Mouse (Mus musculus) forelimb bud, embryonic 11.5 days (tissue): Measurements from ENCODE around the gene Zfp978.
"Not testable (repeated sequence)": the region's sequence is repeated elsewhere in the genome, so short reads cannot be mapped to it uniquely, and the experiment has no call there.

Source experiments
- DNase-seq: peaks from one replicate; pipeline ENCODE4 v3.0.0-alpha.2; 2012; ENCODE audit warnings: low read depth, low spot score

The Zfp978 gene

DNA sequence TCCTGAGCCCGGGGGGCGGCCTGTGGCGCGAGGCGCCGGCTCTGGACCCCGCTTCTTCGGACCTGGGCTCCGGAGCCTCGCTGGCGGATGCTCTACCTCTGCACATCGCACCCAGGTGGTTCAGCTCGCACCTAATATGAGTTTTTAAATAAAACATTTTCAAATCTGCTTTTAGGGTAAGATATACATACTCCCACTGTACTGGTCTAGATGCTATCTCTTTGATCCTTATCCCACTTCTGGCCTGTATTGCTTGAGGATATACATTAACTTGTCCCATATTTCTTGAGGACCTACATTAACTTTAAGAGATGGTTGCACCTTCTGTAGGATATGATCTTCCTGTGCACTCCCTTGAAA is 46.3 kb downstream of the Zfp978 start:
- no peak for DNase-seq

DNA sequence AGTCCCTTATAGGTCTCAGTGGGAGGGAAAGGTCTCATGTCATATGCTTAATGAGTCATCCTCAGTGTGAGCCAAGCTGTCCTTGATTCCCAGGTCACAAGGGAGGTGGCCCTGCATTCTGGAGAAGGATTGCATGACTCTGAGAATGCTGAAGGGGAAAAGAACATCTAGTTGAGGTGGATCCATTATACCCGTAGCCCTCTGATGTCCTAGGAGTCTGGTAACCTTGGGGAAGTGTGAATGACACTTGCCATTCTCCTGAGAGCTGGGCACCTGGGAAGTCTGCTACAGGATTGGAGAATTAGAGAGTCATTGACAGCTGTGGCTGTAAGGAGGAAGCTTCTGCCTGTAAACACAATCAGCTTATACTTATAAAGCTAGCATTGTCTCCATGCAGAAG is 55.3 kb downstream of the Zfp978 start:
- not testable (repeated sequence) for DNase-seq

DNA sequence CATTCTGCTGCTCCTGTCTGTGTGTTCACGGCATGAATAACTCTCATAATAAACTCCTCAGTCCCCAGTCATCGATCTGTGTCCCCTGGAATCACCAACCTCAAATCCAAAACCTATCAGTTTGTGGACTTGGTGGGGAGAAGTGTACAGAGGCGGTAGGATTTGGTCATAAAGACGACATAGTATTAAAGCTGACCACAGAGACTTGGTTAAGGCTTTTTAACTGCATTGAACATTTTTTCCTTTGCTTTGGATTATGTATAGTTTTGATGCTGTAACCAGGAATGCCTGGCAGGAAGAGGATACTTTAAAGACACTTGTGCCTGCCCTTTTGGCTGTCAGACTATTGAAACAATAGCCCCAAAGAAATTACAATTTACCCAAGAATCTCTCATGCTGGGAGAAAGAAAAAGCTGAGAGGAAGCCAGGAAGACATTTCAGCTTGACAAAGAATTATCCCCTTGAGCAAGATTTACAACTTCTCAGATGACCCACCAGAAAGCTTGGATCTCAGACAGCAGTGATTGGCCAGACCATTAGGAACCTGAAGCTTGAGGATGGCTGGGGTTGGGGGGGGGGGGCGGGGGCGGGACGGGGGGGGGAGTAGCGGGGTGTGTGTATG is 56.2 kb downstream of the Zfp978 start:
- no peak for DNase-seq

DNA sequence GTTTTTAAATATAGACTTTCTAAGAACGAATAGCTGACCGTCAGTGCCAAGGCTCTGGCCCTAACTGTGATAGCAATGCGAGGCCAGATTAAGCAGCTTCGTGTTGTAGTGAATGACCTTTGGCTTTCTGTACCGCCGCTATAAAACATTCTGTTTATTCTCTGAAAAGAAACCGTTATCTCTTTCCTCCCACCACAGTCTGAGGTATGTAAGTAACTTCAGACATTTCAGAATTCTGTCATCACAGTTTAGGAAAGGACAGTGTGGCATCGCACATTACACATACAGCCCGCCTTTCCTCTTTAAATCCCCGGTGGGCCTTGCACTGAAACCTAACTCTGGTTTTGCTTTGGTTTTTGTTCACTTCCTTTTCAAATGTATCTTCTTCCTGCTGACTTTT is 56.8 kb downstream of the Zfp978 start:
- no peak for DNase-seq

DNA sequence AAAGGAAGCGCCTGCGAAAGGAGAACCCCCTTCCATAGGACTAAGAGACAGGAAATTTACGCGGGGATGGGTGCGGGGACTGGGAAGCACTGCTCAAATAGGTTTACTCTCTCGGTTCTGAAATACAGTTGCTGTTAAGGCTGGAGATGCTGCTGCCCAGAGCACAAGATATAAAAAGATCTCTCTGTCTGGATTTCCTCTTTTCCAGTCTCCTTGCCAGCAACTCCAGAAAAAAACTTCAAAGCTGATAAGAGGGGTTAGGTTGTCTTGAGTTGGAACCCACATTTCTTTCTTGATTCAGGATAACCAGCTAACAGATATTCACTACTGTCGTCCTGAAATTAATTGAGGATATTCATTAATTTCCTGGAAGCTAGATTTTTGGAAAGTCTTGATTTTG is 57.2 kb downstream of the Zfp978 start:
- not testable (repeated sequence) for DNase-seq

DNA sequence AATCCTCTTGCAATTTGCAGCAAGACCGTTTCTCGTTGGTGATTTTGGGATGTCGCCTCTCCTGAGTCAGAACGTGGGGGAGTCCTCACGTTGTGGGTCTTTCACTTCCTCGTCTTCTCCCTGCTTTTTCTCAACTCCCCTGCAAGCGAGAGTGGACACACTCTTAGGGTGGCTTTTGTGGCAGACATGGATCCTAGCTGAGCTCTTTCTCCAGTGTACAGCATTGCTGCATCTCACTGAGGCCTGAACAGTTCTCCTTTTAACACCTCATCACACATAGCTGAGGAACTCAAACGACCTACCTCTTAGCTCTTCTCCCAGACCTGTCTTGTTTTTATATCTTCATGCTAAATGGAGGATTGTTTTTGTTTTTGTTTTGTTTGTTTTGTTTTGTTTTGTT is 58.1 kb downstream of the Zfp978 start:
- not testable (repeated sequence) for DNase-seq

DNA sequence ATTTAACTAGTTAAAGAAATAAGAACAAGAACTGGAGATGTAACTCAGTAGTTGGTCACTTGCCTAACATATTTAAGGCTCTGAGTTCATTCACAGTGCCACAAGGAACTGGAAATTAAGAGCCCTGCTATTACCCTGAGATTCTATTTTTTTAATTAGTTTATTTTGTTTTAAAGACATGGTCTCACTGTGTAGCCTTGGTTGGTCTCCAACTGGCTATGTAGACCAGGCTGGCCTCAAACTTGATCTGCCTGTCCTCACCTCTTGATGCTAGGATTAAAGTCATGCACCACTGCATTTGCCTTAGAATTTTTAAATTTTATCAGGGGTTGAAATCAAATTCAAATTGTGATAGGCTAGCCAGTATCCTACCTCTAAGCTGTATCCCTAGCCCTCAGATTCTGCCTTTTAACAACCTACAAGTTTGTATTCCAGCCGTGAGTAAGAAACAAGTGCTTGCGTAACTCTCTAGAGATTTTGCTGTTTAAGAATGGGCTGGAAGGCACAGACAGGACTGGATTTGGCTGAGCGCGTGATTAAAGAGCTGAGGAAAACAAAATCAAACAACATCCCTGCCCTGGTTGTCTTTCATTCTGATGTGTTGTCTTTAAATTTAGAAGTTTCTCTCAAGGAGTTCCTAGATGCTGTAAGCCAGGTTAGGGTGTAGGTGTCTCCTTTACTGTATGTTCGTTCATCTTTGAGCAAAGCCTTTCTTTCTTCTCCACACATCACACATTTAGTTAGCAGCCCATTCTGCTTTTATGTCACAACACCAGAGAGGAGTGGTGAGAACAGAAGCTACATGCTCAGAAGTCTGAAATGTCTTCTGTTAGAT is 58.9 kb downstream of the Zfp978 start:
- DNase-seq = not testable (repeated sequence)

DNA sequence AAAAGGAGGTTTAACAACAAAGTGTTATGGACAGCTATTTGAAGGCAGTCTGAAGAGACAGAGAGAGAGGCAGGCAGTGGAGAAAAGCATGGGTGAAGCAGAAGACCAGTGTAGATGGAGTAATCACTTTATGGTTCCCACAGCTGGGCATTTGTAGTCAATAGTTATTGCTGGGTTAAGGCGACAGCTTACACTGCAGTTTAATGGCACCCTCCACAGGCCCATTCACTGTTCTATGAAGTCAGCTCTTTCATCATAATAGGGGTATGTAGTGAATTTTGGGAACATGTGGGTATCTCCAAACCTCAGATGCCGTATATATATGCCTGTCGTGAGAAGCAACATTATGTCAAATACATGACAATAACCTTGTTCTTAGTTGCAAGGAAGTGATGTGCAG is 59.7 kb downstream of the Zfp978 start:
- no peak for DNase-seq

DNA sequence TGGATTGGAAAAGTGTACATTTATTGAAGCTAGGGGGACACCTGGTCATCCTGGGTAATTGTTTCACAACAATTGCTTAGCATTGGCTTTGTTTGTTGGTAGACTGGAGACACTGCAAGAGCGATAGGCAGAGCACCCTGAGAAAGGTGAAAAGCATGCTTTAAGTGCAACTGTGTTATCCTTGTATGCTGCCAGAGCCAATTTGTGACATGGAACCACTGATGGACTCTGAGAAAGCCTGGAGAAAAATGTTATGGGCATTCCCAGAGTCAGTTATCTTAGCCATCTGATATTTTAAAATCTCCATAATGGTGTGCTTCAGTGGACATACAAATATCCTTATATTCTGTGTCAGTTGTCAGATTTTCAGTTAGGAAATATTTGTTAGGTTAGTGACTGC is 60.2 kb downstream of the Zfp978 start:
- not testable (repeated sequence) for DNase-seq

DNA sequence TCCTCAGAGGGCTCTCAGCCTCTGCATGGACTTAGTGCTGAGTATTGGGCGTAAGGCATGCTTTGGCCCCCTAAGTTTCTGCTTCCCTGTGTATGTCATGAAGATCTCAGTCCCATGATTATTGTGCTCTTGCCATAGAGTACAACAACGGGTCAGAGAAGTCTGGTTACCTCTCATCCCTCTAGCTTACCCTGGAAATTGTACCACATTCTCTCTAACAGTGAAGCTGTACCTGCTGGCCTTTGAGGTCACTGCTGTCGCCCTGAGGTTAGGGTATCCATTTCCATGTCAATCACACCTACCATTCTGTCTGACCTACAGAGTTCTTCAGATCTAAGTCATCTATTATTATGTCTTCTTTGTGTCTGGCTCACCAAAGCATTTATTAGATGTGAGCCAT is 62.0 kb downstream of the Zfp978 start:
- no peak for DNase-seq

DNA sequence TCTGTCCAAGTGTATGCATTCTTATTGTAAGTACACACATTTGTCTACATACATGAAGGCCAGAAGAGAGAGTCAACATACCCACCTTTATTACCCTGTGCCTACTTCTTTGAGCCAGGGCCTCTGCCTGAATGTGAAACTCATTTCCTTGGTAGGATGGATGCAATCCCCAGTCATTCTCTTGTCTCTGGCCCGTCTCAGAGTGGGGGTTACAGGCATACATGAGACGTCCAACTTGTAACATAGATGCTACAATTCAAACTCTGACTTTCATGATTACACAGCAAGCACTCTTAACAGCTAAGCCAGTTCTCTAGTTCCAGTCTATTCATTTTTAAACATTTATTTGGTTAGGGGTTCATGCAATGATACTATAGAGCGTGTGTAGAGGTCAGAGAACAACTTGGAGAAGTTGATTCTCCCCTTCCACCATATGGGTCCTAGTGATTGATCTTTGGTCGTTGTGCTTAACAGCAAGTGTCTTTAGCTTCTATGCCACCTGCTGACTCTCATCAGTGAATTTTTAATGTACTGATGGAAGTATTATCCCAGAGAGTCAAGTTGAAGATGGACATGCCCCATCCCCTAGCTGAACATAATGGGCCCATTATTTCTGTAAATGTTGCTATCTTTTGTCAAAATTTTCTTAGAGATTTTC is 62.7 kb downstream of the Zfp978 start:
- no peak for DNase-seq

DNA sequence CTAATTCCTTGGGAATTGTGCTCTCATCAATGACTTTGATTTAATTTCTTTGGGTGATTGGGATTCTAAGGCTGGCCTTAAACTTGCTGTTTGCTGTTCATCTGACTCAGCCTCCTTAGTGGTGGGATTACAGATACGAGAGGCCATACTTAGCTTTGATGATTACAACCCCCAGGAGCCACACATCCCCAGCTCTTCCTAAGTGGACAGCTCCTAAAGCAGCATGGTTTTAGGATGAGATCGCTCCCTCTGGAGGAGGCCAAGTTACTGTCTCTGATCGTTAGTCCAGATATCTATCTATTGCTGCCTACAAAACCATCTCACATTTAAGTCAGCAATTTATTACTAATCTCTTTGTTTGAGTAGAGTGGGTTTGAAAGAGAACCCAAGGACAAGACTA is 63.3 kb downstream of the Zfp978 start:
- DNase-seq = not testable (repeated sequence)

DNA sequence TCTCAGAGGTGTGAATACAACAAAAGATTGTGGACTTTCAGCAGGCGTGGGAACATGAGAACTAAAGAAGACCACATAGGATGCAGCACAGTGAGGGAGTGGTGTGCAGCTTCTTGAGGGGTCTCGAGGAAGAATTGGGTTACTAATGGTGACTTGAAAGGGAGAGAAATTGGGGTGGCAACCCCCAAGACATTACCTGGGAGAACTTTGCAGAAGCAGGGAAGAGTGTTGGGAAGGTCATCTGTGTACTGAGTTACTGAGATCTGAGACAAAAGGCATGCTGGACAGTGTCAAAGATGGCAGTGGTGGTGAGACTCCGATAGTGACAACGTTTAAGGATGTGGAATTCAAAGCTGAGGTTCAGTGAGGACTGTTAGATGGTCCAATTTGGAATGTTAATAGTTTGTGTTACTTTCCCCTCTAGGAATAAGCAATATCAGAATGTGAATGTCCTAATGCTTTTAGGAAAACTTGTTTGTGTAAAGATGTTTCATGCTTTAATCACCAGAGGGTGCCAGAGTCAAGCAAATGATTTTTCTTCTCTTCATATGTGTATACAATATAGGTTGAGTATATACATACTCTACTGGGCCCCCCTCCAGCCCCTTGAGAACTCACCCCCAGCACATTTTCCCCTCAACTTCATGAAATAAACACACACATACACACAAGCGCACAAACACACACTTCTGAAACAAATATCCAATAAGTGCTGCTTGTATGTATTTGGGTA is 64.7 kb downstream of the Zfp978 start:
- DNase-seq = not testable (repeated sequence)

DNA sequence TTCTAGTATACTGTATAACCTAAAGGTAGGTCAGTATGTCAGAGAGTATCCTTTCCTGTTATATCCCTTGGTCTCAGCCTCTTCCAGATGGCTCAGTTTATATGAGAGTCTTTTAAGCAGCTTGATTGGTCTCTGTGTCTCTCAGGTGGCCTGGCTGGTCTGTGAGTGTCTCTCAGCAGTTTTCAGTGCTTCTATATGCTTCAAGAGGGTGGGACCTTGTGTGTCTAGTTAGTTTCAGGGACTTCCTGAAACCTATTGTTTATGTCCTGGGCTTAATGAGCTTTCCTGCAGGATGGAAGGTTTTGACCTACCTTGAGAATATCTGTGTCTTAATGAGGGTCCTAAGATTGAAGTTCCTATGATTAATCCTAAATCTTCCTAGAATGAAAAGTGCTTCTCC is 69.5 kb downstream of the Zfp978 start:
- no peak for DNase-seq

DNA sequence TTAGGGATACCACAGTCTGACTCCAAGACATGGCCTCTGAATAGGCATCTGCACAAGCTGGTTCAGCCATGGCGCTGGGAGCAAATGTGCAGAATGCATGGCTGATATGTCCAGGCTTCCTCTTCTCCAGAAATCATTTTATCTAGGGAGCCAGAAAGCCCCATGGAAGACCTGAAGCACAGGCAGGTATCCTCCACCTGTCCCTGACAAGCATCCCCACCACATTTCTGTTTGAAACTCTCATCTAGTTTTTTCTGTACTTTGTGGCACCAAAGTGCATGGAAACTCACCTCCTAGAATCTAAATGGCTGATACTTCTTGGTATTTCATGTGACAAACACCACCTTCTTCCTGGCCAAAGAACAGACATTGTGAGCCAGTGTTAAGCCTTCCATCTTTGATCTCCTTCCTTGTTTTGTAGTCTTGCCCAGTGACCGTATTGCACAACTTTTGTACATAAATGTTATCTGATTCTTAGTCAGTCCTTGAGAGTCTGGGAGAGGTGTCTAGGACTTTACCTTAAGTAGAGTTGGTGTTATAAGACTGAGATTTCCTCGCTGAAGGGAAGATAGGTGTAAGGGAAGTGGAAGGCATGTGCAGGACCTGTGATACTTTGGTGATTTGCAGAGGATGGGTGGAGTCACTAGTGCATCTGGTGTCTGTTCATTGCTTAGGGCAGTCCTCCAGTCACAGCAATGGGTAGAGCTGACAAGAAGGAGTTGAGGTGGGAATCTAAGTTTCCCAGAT is 70.8 kb downstream of the Zfp978 start:
- DNase-seq = not testable (repeated sequence)

DNA sequence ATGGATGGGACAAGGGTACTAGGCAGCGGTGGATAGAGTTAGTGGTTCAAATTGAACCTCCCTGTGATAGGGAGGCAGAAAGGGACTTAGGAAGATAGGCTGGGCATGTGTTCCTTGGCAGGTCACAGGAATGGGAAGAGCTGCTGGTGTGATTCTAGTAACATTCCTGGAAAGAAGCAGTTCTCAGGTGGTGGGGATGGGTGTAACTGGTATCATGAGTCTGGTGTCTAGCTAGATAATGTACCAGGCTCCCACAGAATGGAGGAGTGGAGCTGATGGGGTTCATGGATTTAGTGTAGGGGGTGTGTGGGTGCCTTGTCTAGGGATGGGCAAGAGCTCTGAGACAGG is 71.3 kb downstream of the Zfp978 start:
- DNase-seq = no peak

DNA sequence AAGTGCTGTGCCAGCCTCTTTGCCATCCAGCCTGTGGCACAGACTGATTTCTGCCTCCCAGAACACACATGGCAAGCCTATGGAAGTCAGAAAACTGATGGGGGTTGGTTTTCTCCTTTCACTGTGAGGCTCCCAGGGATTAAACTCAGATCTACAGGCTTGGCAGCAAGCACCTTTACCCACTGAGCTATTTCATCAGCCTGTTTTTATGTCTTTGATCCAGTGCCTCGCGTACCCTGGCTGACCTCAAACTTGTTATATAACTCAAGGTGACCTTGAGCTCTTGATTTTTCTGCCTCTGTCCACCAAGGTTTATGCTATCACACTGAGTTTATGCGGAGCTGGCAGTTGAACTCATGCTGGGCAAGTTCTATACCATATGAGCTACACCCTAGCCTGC is 71.9 kb downstream of the Zfp978 start:
- no peak for DNase-seq

DNA sequence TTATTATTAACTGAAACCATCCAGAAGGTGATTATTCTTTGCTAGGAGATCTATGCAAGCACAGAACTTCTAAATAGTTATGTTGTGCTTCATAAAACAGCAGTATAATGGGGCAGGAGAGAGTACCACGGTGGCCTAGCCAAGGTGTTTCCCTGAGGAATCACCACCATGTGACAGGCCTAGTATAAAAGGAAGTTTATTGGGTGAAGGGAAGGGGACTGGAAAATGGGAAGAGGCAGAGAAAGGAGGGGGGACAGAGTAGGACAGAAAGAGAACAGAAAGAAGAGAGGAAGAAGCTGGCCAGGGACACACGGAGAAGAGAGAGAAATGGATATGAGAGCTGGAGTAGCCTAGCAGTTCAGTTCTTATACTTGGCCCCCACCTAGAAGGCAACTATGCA is 72.8 kb downstream of the Zfp978 start:
- DNase-seq = no peak
